ENCODE assay signal across 7 mouse cellular contexts in the genomic region with DNA sequence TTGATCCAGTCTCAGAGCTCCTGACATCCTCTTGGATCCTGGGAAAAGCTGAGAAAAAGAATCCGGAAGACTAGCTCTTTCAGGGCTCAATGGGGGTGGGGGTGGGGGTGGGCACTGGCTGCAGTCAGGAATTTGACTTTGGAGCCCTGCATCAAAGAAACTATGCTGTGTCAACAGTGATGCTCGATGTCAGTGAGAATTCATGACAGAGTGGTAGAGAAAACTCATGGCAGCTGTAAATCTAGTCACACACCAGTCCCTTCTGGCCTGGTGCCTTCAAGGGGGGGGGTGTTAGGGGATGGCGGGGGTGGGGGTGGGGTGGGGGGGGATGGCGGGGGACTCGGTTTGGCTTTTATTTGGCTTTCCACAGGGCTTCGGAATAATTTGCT.
DNase-seq lines count a peak whose midpoint lies in the region; ATAC-seq and TF ChIP-seq lines count a peak whose summit lies in the region.

No protein-coding gene starts in this region.

- DNase-seq in lung, embryonic 14.5 days = peak; percentile 41
- no peak for DNase-seq in lung, adult 2 months
- no peak for DNase-seq in layer of hippocampus, adult 8-10 months (ENCODE audit: low spot score in 2 of 2)
- no peak for DNase-seq in adrenal gland, adult 8-10 months

- peak; percentile 68; the same call in 1 of the 2 replicates for ATAC-seq in lung, embryonic 14.5 days (ENCODE audit: insufficient read depth)
- peak; percentile 63 for ATAC-seq in forebrain, embryonic 15.5 days (replicated peaks)
- ATAC-seq in limb, embryonic 15.5 days (ENCODE audit: insufficient number of reproducible peaks, low FRiP score, low TSS enrichment, low read depth) = no peak
- ATAC-seq in neural tube, embryonic 14.5 days (ENCODE audit: low read depth) = no peak; the same call in none of the 2 replicates

- no peak for TF ChIP-seq CTCF in lung, embryonic 14.5 days (IDR thresholded peaks at IDR 0.05; ENCODE audit: low read depth)
- TF ChIP-seq CTCF in lung, adult 2 months (IDR thresholded peaks at IDR 0.05; ENCODE audit: insufficient read depth, low read length) = no peak

- H3K4me2 ChIP-seq in lung, embryonic 14.5 days = peak overlapping the region; percentile 42
- peak overlapping the region; percentile 47 for H3K4me2 ChIP-seq in forebrain, embryonic 15.5 days (replicated peaks)
- H3K4me2 ChIP-seq in limb, embryonic 15.5 days = peak overlapping the region; percentile 20; the same call in 1 of the 2 replicates
- peak overlapping the region; percentile 42 for H3K4me2 ChIP-seq in neural tube, embryonic 14.5 days (ENCODE audit: low read depth, low read length)

- WGBS in lung, embryonic 14.5 days = 3% methylated on average over 6 of the region's 6 CpGs
- 16% methylated on average over 6 of the region's 6 CpGs for WGBS in lung, adult 2 months
- 3% methylated on average over 6 of the region's 6 CpGs for WGBS in forebrain, embryonic 15.5 days
- WGBS in limb, embryonic 15.5 days = 2% methylated on average over 6 of the region's 6 CpGs
- 1% methylated on average over 5 of the region's 6 CpGs for WGBS in neural tube, embryonic 14.5 days

- H3K36me3 ChIP-seq in lung, embryonic 14.5 days (ENCODE audit: insufficient read depth) = no peaks in the 10 kb centered on the region
- H3K36me3 ChIP-seq in forebrain, embryonic 15.5 days = no peaks in the 10 kb centered on the region
- H3K36me3 ChIP-seq in limb, embryonic 15.5 days = no peaks in the 10 kb centered on the region
- no peaks in the 10 kb centered on the region for H3K36me3 ChIP-seq in neural tube, embryonic 14.5 days (ENCODE audit: control insufficient read depth, insufficient read depth, low read length)

- no peak overlapping the region for H3K9ac ChIP-seq in lung, embryonic 14.5 days
- no peak overlapping the region for H3K9ac ChIP-seq in forebrain, embryonic 15.5 days (replicated peaks)
- H3K9ac ChIP-seq in limb, embryonic 15.5 days = no peak overlapping the region
- H3K9ac ChIP-seq in neural tube, embryonic 14.5 days (replicated peaks; ENCODE audit: low read depth, low read length) = no peak overlapping the region

- TF ChIP-seq POLR2A in lung, adult 2 months (IDR thresholded peaks at IDR 0.05; ENCODE audit: borderline replicate concordance, extremely low read depth, low read depth, low read length) = no peak

- H3K4me3 ChIP-seq in lung, embryonic 14.5 days (ENCODE audit: low read depth, low read length) = no peak overlapping the region
- no peak overlapping the region for H3K4me3 ChIP-seq in lung, adult 2 months (replicated peaks; ENCODE audit: extremely low read depth, low read depth, low read length)
- H3K4me3 ChIP-seq in forebrain, embryonic 15.5 days = peak overlapping the region; percentile 20; the same call in 1 of the 2 replicates
- H3K4me3 ChIP-seq in limb, embryonic 15.5 days = no peak overlapping the region
- no peak overlapping the region for H3K4me3 ChIP-seq in neural tube, embryonic 14.5 days (ENCODE audit: low read depth, low read length)

- peaks cover 9% of the 10 kb centered on the region for H3K4me1 ChIP-seq in lung, embryonic 14.5 days (ENCODE audit: insufficient read depth)
- H3K4me1 ChIP-seq in lung, adult 2 months (ENCODE audit: control insufficient read depth, insufficient read depth, low read length) = peaks cover 3% of the 10 kb centered on the region; the same call in 1 of the 2 replicates
- H3K4me1 ChIP-seq in forebrain, embryonic 15.5 days = peaks cover 17% of the 10 kb centered on the region
- peaks cover 22% of the 10 kb centered on the region for H3K4me1 ChIP-seq in limb, embryonic 15.5 days
- H3K4me1 ChIP-seq in neural tube, embryonic 14.5 days (ENCODE audit: control insufficient read depth, insufficient read depth, low read length) = peaks cover 14% of the 10 kb centered on the region

- H3K27me3 ChIP-seq in lung, embryonic 14.5 days (ENCODE audit: insufficient read depth, low read length) = no peaks in the 10 kb centered on the region
- H3K27me3 ChIP-seq in forebrain, embryonic 15.5 days = no peaks in the 10 kb centered on the region
- no peaks in the 10 kb centered on the region for H3K27me3 ChIP-seq in limb, embryonic 15.5 days
- H3K27me3 ChIP-seq in neural tube, embryonic 14.5 days (ENCODE audit: control insufficient read depth, insufficient read depth, low read length) = no peaks in the 10 kb centered on the region

- H3K9me3 ChIP-seq in lung, embryonic 14.5 days (ENCODE audit: low read depth, low read length) = no peaks in the 10 kb centered on the region
- H3K9me3 ChIP-seq in forebrain, embryonic 15.5 days = no peaks in the 10 kb centered on the region
- H3K9me3 ChIP-seq in limb, embryonic 15.5 days = no peaks in the 10 kb centered on the region
- H3K9me3 ChIP-seq in neural tube, embryonic 14.5 days (ENCODE audit: control insufficient read depth, low read length) = no peaks in the 10 kb centered on the region

- no peak overlapping the region for H3K27ac ChIP-seq in lung, embryonic 14.5 days (ENCODE audit: low read depth)
- no peak overlapping the region for H3K27ac ChIP-seq in forebrain, embryonic 15.5 days (replicated peaks)
- H3K27ac ChIP-seq in limb, embryonic 15.5 days = no peak overlapping the region
- H3K27ac ChIP-seq in neural tube, embryonic 14.5 days (ENCODE audit: low read depth, low read length) = no peak overlapping the region

Comparison
In these comparisons a context has a peak if more than half of its experiments do, and no peak if none do; other contexts are left out.
1. ATAC-seq: peak in lung, embryonic 14.5 days (single experiment) and forebrain, embryonic 15.5 days (single experiment); none in limb, embryonic 15.5 days (single experiment) and neural tube, embryonic 14.5 days (single experiment).
2. Peak in every context shown above with its lines, with median percentiles within 50 percentile points of each other: H3K4me2 ChIP-seq.